Mouse (Mus musculus): Measurements from ENCODE around the gene Sdhaf1. TPM values are rescaled to one million over a fixed set of nuclear protein-coding genes. Genes with fewer than 3 reads are reported as not detected.

Sdhaf1 gene
- total and polyA plus RNA-seq, 2 experiments from 2014 or later = 11.5 to 16.5 TPM

DNA sequence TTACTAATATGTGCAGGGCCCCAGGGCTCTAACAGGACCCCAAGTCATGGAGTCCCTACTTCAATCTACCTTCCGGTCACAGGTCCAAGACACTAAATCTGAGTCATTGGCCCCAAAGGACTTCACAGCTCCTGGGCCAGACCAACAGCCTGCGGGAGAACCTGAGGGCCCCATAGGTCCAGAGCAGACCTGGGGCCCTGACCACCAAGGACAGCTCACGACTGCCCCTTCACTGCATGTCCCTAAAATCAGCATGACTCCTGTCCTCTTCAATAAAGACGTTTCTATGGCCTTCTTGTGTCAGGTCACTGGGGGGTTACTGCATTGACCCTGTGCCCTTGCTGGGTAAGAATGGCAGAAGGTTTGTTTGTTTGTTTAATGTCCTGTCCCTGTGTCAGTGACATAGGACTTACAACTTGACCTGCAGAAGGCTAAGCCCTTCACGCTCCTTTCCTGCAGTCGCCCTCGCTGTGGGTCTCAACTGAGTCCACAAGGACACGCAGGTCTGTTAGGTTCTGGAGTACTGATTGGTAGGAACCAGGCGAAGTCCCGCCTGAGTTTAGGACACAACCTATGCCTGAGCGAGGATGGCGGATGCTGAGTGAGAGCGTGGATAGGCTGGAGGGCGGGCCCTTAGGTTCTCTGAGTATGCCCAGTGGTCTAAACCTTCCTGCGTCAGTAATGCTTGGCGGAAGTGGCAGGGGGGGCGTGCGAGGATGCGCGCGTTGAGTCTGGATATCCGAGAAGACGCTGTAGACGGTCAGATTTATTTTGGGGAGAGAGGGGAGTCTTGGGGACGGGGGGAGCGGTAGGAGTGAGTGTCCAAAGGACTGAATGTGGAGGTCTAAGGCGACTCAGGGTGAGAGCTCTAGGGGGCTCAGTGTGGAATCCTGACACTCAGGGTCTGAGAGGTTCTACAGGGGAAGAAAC is 15.4 kb downstream of the Sdhaf1 start, which contains the start of gene Alkbh6:
TSS of gene Alkbh6 (plus strand) at position 642 of the 930 bp plus-strand sequence.
- Histone ChIP-seq H3K27ac (ENCODE audit: low read depth, low read length) (peak within 1 kb of the TSS; percentile 76), H3K9ac (replicated peaks; ENCODE audit: low read length, poor library complexity, severe bottlenecking) (peak within 1 kb of the TSS; percentile 54), H3K36me3 (ENCODE audit: insufficient read depth, low read length) (peaks cover 32% of the 10 kb centered on the region), H3K4me1 (ENCODE audit: insufficient read depth, low read length) (peaks cover 8% of the 10 kb centered on the region; the same call in 1 of the 2 replicates), H3K4me2 (ENCODE audit: low read depth, low read length, poor library complexity, severe bottlenecking) (peak within 1 kb of the TSS; percentile 78), H3K27me3 (ENCODE audit: insufficient read depth, low read length) (no peaks in the 10 kb centered on the region), H3K9me3 (ENCODE audit: low read length) (no peaks in the 10 kb centered on the region), H3K4me3 (ENCODE audit: low read depth, low read length) (peak within 1 kb of the TSS; percentile 55)
- DNase-seq (ENCODE audit: low spot score) (peak; percentile 99), ATAC-seq (ENCODE audit: low FRiP score) (peak; percentile 99)
- peak; percentile 8; the same call in 1 of the 2 replicates for TF ChIP-seq CTCF (IDR thresholded peaks at IDR 0.05)
- WGBS = 4% methylated on average over 27 of the region's 27 CpGs

DNA sequence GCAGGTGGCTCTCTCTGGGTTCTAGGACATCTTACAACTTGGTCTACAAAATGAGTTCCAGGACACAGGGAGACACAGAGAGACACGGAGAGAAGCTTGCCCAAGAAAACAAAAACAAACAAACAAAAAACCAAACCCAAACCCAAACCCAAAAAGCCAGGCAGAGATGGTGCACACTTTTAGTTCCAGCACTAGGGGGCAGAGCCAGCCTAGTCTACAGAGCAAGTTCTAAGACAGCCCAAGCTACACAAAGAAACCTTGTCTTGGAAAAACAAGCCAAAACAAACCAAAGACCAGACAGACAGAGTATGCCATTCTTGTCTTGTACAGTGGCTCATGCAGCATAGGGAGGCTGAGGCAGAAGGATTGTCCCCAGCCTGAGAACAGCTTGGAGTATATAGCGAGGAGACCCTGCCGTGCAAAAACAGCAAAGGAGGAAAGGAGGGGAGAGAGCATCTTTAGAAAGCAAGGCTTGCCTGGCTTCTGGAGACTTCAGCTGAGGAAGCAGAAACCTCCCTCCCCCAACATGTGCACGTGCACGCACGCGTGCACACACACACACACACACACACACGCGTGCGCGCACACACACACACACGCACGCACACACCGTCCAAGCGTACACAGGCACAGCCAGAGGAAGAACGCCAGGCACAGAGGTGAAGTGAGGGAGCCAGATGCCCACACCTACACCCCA is 17.5 kb downstream of the Sdhaf1 start:
- Histone ChIP-seq H3K4me1 (ENCODE audit: insufficient read depth, low read length) (peaks cover 8% of the 10 kb centered on the region; the same call in 1 of the 2 replicates), H3K9me3 (ENCODE audit: low read length) (no peaks in the 10 kb centered on the region), H3K27me3 (ENCODE audit: insufficient read depth, low read length) (no peaks in the 10 kb centered on the region), H3K4me2 (ENCODE audit: low read depth, low read length, poor library complexity, severe bottlenecking) (no peak overlapping the region), H3K4me3 (ENCODE audit: low read depth, low read length) (no peak overlapping the region), H3K27ac (ENCODE audit: low read depth, low read length) (no peak overlapping the region), H3K9ac (replicated peaks; ENCODE audit: low read length, poor library complexity, severe bottlenecking) (no peak overlapping the region), H3K36me3 (ENCODE audit: insufficient read depth, low read length) (peaks cover 53% of the 10 kb centered on the region)
- ATAC-seq (ENCODE audit: low FRiP score) (no peak), DNase-seq (ENCODE audit: low spot score) (peak; percentile 46)
- peak; percentile 62 for TF ChIP-seq CTCF (IDR thresholded peaks at IDR 0.05)
- WGBS = 92% methylated on average over 16 of the region's 16 CpGs

GRCm38 (mm10) chr7:30300914-30301313 is 22.8 kb downstream of the Sdhaf1 start:
- TF ChIP-seq CTCF (IDR thresholded peaks at IDR 0.05) = peak; percentile 76
- peaks cover 78% of the 10 kb centered on the region for H3K36me3 ChIP-seq (ENCODE audit: insufficient read depth, low read length)
- no peak overlapping the region for H3K9ac ChIP-seq (replicated peaks; ENCODE audit: low read length, poor library complexity, severe bottlenecking)
- H3K4me2 ChIP-seq (ENCODE audit: low read depth, low read length, poor library complexity, severe bottlenecking) = no peak overlapping the region
- DNase-seq (ENCODE audit: low spot score) (peak; percentile 47), ATAC-seq (ENCODE audit: low FRiP score) (no peak)
- no peaks in the 10 kb centered on the region for H3K27me3 ChIP-seq (ENCODE audit: insufficient read depth, low read length)
- no peaks in the 10 kb centered on the region for H3K4me1 ChIP-seq (ENCODE audit: insufficient read depth, low read length)
- no peaks in the 10 kb centered on the region for H3K9me3 ChIP-seq (ENCODE audit: low read length)
- H3K27ac ChIP-seq (ENCODE audit: low read depth, low read length) = no peak overlapping the region
- no peak overlapping the region for H3K4me3 ChIP-seq (ENCODE audit: low read depth, low read length)
- 55% methylated on average over 3 of the region's 3 CpGs for WGBS

DNA sequence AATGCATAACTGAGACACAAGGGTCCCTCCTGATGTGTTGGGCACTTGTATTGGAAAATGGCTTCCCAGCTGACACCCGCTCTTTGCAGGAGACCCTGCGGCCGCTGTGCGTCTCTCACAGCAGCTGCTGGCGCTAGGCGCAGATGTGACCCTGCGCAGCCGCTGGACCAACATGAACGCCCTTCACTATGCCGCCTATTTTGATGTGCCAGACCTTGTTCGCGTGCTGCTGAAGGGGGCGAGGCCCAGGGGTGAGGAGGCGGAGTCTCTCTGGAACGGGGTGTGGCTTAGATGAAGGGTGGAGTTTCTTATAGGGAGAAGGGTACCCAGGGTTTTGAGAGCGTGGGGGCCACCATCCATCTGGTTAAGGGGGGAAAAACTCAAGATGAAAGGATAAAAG is 26.4 kb downstream of the Sdhaf1 start:
- no peak overlapping the region for H3K9ac ChIP-seq (replicated peaks; ENCODE audit: low read length, poor library complexity, severe bottlenecking)
- no peak for DNase-seq (ENCODE audit: low spot score)
- ATAC-seq (ENCODE audit: low FRiP score) = no peak
- no peak overlapping the region for H3K4me3 ChIP-seq (ENCODE audit: low read depth, low read length)
- peaks cover 64% of the 10 kb centered on the region for H3K36me3 ChIP-seq (ENCODE audit: insufficient read depth, low read length)
- no peak overlapping the region for H3K4me2 ChIP-seq (ENCODE audit: low read depth, low read length, poor library complexity, severe bottlenecking)
- no peaks in the 10 kb centered on the region for H3K27me3 ChIP-seq (ENCODE audit: insufficient read depth, low read length)
- no peaks in the 10 kb centered on the region for H3K9me3 ChIP-seq (ENCODE audit: low read length)
- H3K27ac ChIP-seq (ENCODE audit: low read depth, low read length) = no peak overlapping the region
- H3K4me1 ChIP-seq (ENCODE audit: insufficient read depth, low read length) = peaks cover 11% of the 10 kb centered on the region; the same call in 1 of the 2 replicates
- 86% methylated on average over 16 of the region's 16 CpGs for WGBS
- TF ChIP-seq CTCF (IDR thresholded peaks at IDR 0.05) = no peak

GRCm38 (mm10) chr7:30296816-30297215 is 26.9 kb downstream of the Sdhaf1 start:
- no peaks in the 10 kb centered on the region for H3K27me3 ChIP-seq (ENCODE audit: insufficient read depth, low read length)
- ATAC-seq (ENCODE audit: low FRiP score) = no peak
- 92% methylated on average over 15 of the region's 15 CpGs for WGBS

More at GRCm38 (mm10) chr7:30296816-30297215, 26.9 kb downstream of the Sdhaf1 start:
- Histone ChIP-seq H3K27ac (ENCODE audit: low read depth, low read length) (no peak overlapping the region), H3K36me3 (ENCODE audit: insufficient read depth, low read length) (peaks cover 60% of the 10 kb centered on the region), H3K9ac (replicated peaks; ENCODE audit: low read length, poor library complexity, severe bottlenecking) (no peak overlapping the region), H3K4me2 (ENCODE audit: low read depth, low read length, poor library complexity, severe bottlenecking) (no peak overlapping the region), H3K9me3 (ENCODE audit: low read length) (no peaks in the 10 kb centered on the region), H3K4me1 (ENCODE audit: insufficient read depth, low read length) (peaks cover 11% of the 10 kb centered on the region; the same call in 1 of the 2 replicates), H3K4me3 (ENCODE audit: low read depth, low read length) (no peak overlapping the region)
- no peak for DNase-seq (ENCODE audit: low spot score)
- TF ChIP-seq CTCF (IDR thresholded peaks at IDR 0.05) = no peak

Measured in midbrain, postnatal 0 days (tissue).